Mouse (Mus musculus) G1E (cell line): Measurements from ENCODE around the gene Incenp. TPM values are rescaled to one million over a fixed set of nuclear protein-coding genes. Genes with fewer than 3 reads are reported as not detected.
"Not testable (repeated sequence)": the region's sequence is repeated elsewhere in the genome, so short reads cannot be mapped to it uniquely, and the experiment has no call there.

Source experiments
- ATAC-seq: 2 replicates; pipeline ENCODE4 v1.8.0; 2016; ENCODE audit warnings: mild to moderate bottlenecking; ENCODE audit not compliant: insufficient number of reproducible peaks, poor library complexity, low FRiP score, severe bottlenecking; ENCODE audit errors: extremely low read depth
- DNase-seq: peaks from one replicate; pipeline ENCODE4 v3.0.0; 2012; ENCODE audit warnings: low spot score
- H3K27me3 ChIP-seq: 2 replicates; pipeline ENCODE4 v1.6.1; 2012; ENCODE audit warnings: mild to moderate bottlenecking, low read length, inconsistent platforms; ENCODE audit not compliant: insufficient read depth
- H3K36me3 ChIP-seq: replicated peaks from 2 replicates; pipeline ENCODE3; 2012; ENCODE audit warnings: mild to moderate bottlenecking, inconsistent platforms
- H3K4me1 ChIP-seq: 2 replicates; pipeline ENCODE4 v1.6.1; 2012; ENCODE audit warnings: low read depth, low read length, inconsistent platforms, mixed read lengths; ENCODE audit not compliant: insufficient read depth
- H3K4me3 ChIP-seq: 2 replicates; pipeline ENCODE4 v1.5.1; 2012; ENCODE audit warnings: low read depth, mild to moderate bottlenecking, inconsistent platforms, low read length, moderate library complexity, mixed read lengths
- H3K9me3 ChIP-seq: replicated peaks from 2 replicates; pipeline ENCODE4 v1.6.1; 2012; ENCODE audit warnings: inconsistent platforms
- CTCF ChIP-seq: IDR thresholded peaks from 2 replicates; pipeline ENCODE4 v1.5.1; 2012; ENCODE audit warnings: low read depth, low read length, inconsistent platforms, mixed read lengths
- polyA plus RNA-seq: library from polyadenylated mRNA; stranded (reverse); fragments of >175 nt; gene quantifications from 2 replicates; pipeline ENCODE4 v1.2.3, GENCODE M21; 2012
- total RNA-seq, 2 experiments: library from RNA; stranded (forward) in 1 of 2; stranded (reverse) in 1 of 2; fragments of 200-1000 nt in 1 of 2; fragments of >200 nt in 1 of 2; fragmentation: Nextera tagmentation in 1 of 2; gene quantifications; 2 replicates each; pipeline ENCODE4 v1.2.3; 2014 to 2017

Incenp gene
- total and polyA plus RNA-seq, 3 experiments, result 83.8 to 221 (median 160) TPM

DNA sequence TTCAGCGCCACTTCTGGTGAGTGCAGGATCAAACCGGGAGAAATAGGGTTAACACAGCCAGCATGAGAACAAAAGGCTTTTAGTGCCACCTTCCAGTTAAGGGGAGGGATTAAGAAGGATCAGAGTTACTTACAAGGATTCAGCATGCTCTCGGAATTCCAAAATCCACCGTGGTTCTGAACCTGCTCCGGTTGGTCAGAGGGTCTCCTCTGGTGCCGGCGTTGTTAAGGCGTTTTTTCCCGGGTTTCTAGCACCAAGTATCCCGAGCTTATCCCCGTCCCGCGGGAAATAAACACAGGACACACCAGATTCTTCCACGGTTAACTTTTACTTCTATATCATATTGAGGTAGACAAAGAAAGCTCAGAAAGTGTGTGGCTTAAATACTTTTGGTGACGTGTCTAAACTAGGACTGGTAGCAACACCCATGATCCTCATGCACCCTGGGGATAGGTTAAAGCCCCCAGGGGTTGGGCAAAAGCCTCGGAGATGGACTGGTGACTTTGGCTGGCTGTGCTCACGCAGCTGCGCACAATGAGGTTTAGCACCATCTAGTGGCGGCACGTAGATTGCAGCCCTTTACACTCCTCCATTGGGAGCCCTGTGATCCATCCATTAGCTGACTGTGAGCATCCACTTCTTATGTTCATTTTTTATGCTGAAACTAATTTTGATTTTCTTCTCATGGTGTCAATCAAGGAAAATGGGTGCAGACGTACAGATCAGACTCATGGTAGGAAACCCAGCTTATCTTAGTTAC, 62.6 kb downstream of the Incenp start:
- not testable (repeated sequence) for ATAC-seq

More for the DNA sequence above, 62.6 kb downstream of the Incenp start:
- not testable (repeated sequence) for H3K4me1 ChIP-seq, H3K27me3 ChIP-seq, DNase-seq, H3K36me3 ChIP-seq, H3K9me3 ChIP-seq, H3K4me3 ChIP-seq
- 0 out of 2 replicates have a peak, but pooled peaks have one; percentile 27 for TF ChIP-seq CTCF

Other genes with a start within 250 kb of the Incenp start
- gene Scgb2a2, start 52.0 kb downstream of the Incenp start, total RNA-seq (2014; fragmentation: Nextera tagmentation), result not detected in 2 replicates
- 0.17 TPM in 1 of 2 replicates, not detected in the other for gene Scgb2a2, start 52.0 kb downstream of the Incenp start, total RNA-seq (2017)
- gene Scgb2a2, start 52.0 kb downstream of the Incenp start, polyA plus RNA-seq, result not detected in 2 replicates
- 2,660 and 2,681 TPM in 2 replicates for gene Fth1, start 81.0 kb upstream of the Incenp start, total RNA-seq (2014; fragmentation: Nextera tagmentation)
- gene Fth1, start 81.0 kb upstream of the Incenp start, total RNA-seq (2017), result 936 and 1,016 TPM in 2 replicates
- gene Fth1, start 81.0 kb upstream of the Incenp start, polyA plus RNA-seq, result 28,412 and 34,236 TPM in 2 replicates
- gene Best1, start 102.1 kb upstream of the Incenp start, total RNA-seq (2014; fragmentation: Nextera tagmentation), result not detected in 2 replicates
- gene Best1, start 102.1 kb upstream of the Incenp start, total RNA-seq (2017), result 0.22 TPM in 1 of 2 replicates, not detected in the other
- 0.03 TPM in 1 of 2 replicates, not detected in the other for gene Best1, start 102.1 kb upstream of the Incenp start, polyA plus RNA-seq
- 4.7 and 25.4 TPM in 2 replicates for gene Rab3il1, start 102.1 kb upstream of the Incenp start, total RNA-seq (2014; fragmentation: Nextera tagmentation)
- gene Rab3il1, start 102.1 kb upstream of the Incenp start, total RNA-seq (2017), result 2.7 and 3.1 TPM in 2 replicates
- gene Rab3il1, start 102.1 kb upstream of the Incenp start, polyA plus RNA-seq, result 4.0 and 4.2 TPM in 2 replicates
- 32.8 and 41.8 TPM in 2 replicates for gene Fads3, start 142.0 kb upstream of the Incenp start, total RNA-seq (2014; fragmentation: Nextera tagmentation)
- gene Fads3, start 142.0 kb upstream of the Incenp start, total RNA-seq (2017), result 17.0 and 20.1 TPM in 2 replicates
- 46.6 and 48.8 TPM in 2 replicates for gene Fads3, start 142.0 kb upstream of the Incenp start, polyA plus RNA-seq
- 223 and 226 TPM in 2 replicates for gene Fads2, start 202.2 kb upstream of the Incenp start, total RNA-seq (2014; fragmentation: Nextera tagmentation)
- 182 and 199 TPM in 2 replicates for gene Fads2, start 202.2 kb upstream of the Incenp start, total RNA-seq (2017)
- 223 and 275 TPM in 2 replicates for gene Fads2, start 202.2 kb upstream of the Incenp start, polyA plus RNA-seq